ENCODE assay signal across 26 mouse cellular contexts in genomic region chr3:52467876-52468275, GRCm38 (mm10).
DNase-seq lines count a peak whose midpoint lies in the region; ATAC-seq and TF ChIP-seq lines count a peak whose summit lies in the region.
"Had no signal": no experiment of that assay in that cellular context is flagged by ENCODE, and none has a peak within 500 bp of the region (broad histone marks: within the 10 kb centered on the region; RNA-seq: fewer than 3 reads in every experiment).

No protein-coding gene starts in this region.

- H3K79me2 ChIP-seq in CH12.LX (replicated peaks; ENCODE audit: control insufficient read depth, extremely low read depth, insufficient read depth, poor library complexity, severe bottlenecking): no peaks in the 10 kb centered on the region

- DNase-seq in hindbrain, embryonic 14.5 days (ENCODE audit: low spot score): no peak
- DNase-seq in 416B (ENCODE audit: low read depth) (peak; percentile 23), CH12.LX (ENCODE audit: extremely low read depth) (no peak)
- no peak for DNase-seq in frontal cortex, postnatal 10 days (ENCODE audit: low spot score in 2 of 2)
- DNase-seq in right cerebral cortex, postnatal 36 days (ENCODE audit: low spot score in 2 of 2): no peak
- DNase-seq: adrenal gland, postnatal 10 days; adrenal gland, postnatal 36 days; cerebellum, adult 11 months; cerebellum, adult 2 months; cerebellum, adult 9-11 months; cerebellum, postnatal 25 days; forebrain, postnatal 0 days; gastrocnemius, postnatal 25 days; heart, adult 2 months; heart, postnatal 14 days; heart, postnatal 4 days had no signal

- TF ChIP-seq CTCF in CH12.LX (conservative IDR thresholded peaks at IDR 0.05 in 1 of 2, IDR thresholded peaks at IDR 0.05 in 1 of 2; ENCODE audit: low read depth in 2 of 2, low read length in 2 of 2): no peak

- no peak for TF ChIP-seq EP300 in CH12.LX (IDR thresholded peaks at IDR 0.05; ENCODE audit: low read length)

- TF ChIP-seq POLR2A in CH12.LX (IDR thresholded peaks at IDR 0.05; ENCODE audit: low read depth, low read length): no peak

- WGBS in hindbrain, embryonic 13.5 days: 77% methylated on average over 3 of the region's 3 CpGs
- WGBS in hindbrain, embryonic 14.5 days: 84% methylated on average over 3 of the region's 3 CpGs

- H3K27ac ChIP-seq in hindbrain, embryonic 13.5 days: 0 out of 2 replicates have a peak overlapping the region, but pooled peaks have one; percentile 35
- H3K27ac ChIP-seq in hindbrain, embryonic 14.5 days: no peak overlapping the region
- H3K27ac ChIP-seq in CH12.LX (ENCODE audit: insufficient read depth, low read depth): no peak overlapping the region
- H3K27ac ChIP-seq: embryonic facial prominence, embryonic 12.5 days; embryonic facial prominence, embryonic 15.5 days; heart, adult 2 months; heart, embryonic 15.5 days; intestine, embryonic 15.5 days had no signal

- H3K27me3 ChIP-seq in hindbrain, embryonic 13.5 days: no peaks in the 10 kb centered on the region
- no peaks in the 10 kb centered on the region for H3K27me3 ChIP-seq in hindbrain, embryonic 14.5 days (ENCODE audit: control insufficient read depth, insufficient read depth, low read length)
- no peaks in the 10 kb centered on the region for H3K27me3 ChIP-seq in CH12.LX (replicated peaks)
- H3K27me3 ChIP-seq: embryonic facial prominence, embryonic 12.5 days; embryonic facial prominence, embryonic 15.5 days; heart, embryonic 15.5 days; intestine, embryonic 15.5 days; Patski had no signal

- peaks cover 13% of the 10 kb centered on the region for H3K4me1 ChIP-seq in hindbrain, embryonic 13.5 days (replicated peaks)
- H3K4me1 ChIP-seq in hindbrain, embryonic 14.5 days (replicated peaks; ENCODE audit: control insufficient read depth, insufficient read depth, low read length): peaks cover 11% of the 10 kb centered on the region; the same call in 1 of the 2 replicates
- peaks cover 8 to 27% of the 10 kb centered on the region in 2 experiments for H3K4me1 ChIP-seq in CH12.LX (ENCODE audit: control insufficient read depth in 1 of 2, insufficient read depth in 2 of 2)
- H3K4me1 ChIP-seq: embryonic facial prominence, embryonic 12.5 days; embryonic facial prominence, embryonic 15.5 days; heart, embryonic 15.5 days had no signal

- H3K36me3 ChIP-seq in hindbrain, embryonic 13.5 days: no peaks in the 10 kb centered on the region
- no peaks in the 10 kb centered on the region for H3K36me3 ChIP-seq in hindbrain, embryonic 14.5 days (replicated peaks; ENCODE audit: control insufficient read depth, insufficient read depth)
- no peaks in the 10 kb centered on the region for H3K36me3 ChIP-seq in CH12.LX (replicated peaks in 1 of 2; ENCODE audit: control insufficient read depth in 1 of 2, insufficient read depth in 1 of 2, low read length in 1 of 2)
- H3K36me3 ChIP-seq: embryonic facial prominence, embryonic 12.5 days; embryonic facial prominence, embryonic 15.5 days; G1E; heart, embryonic 15.5 days; intestine, embryonic 15.5 days had no signal

- no peak overlapping the region for H3K4me2 ChIP-seq in hindbrain, embryonic 13.5 days
- H3K4me2 ChIP-seq in hindbrain, embryonic 14.5 days (replicated peaks): no peak overlapping the region
- H3K4me2 ChIP-seq in CH12.LX (ENCODE audit: insufficient read depth, low read depth, poor library complexity, severe bottlenecking): no peak overlapping the region
- H3K4me2 ChIP-seq: embryonic facial prominence, embryonic 12.5 days; embryonic facial prominence, embryonic 15.5 days; heart, embryonic 11.5 days; heart, embryonic 15.5 days; intestine, embryonic 15.5 days had no signal

- no peak for ATAC-seq in hindbrain, embryonic 13.5 days (ENCODE audit: low FRiP score)
- ATAC-seq in hindbrain, embryonic 14.5 days (ENCODE audit: low FRiP score): no peak
- 0 out of 2 replicates have a peak, but pooled peaks have one; percentile 7 for ATAC-seq in neutrophil, adult 5-6 weeks (ENCODE audit: extremely low read depth, insufficient number of reproducible peaks, low FRiP score, poor library complexity, severe bottlenecking)
- ATAC-seq: forebrain, embryonic 14.5 days; intestine, embryonic 15.5 days; Patski had no signal

- peaks cover 13% of the 10 kb centered on the region for H3K9me3 ChIP-seq in hindbrain, embryonic 13.5 days
- H3K9me3 ChIP-seq in hindbrain, embryonic 14.5 days (ENCODE audit: control insufficient read depth, low read length): peaks cover 14% of the 10 kb centered on the region
- H3K9me3 ChIP-seq in CH12.LX (replicated peaks; ENCODE audit: low read length): peaks cover 17% of the 10 kb centered on the region
- H3K9me3 ChIP-seq: intestine, embryonic 15.5 days had no signal

- no peak for TF ChIP-seq RAD21 in CH12.LX (IDR thresholded peaks at IDR 0.05; ENCODE audit: low read depth, low read length)

- no peak overlapping the region for H3K4me3 ChIP-seq in hindbrain, embryonic 13.5 days
- no peak overlapping the region for H3K4me3 ChIP-seq in hindbrain, embryonic 14.5 days (replicated peaks; ENCODE audit: low read length)
- H3K4me3 ChIP-seq in CH12.LX (replicated peaks in 1 of 3; ENCODE audit: low read depth in 2 of 3, low read length in 2 of 3, poor library complexity in 1 of 3): no peak overlapping the region
- H3K4me3 ChIP-seq: embryonic facial prominence, embryonic 12.5 days; embryonic facial prominence, embryonic 15.5 days; heart, adult 2 months; heart, embryonic 15.5 days; intestine, embryonic 15.5 days had no signal

- in situ Hi-C loops in CH12.LX (cut with MboI; ENCODE audit: low pct_ligation_motif_present, low pct_unique_long_range_greater_than_20kb, low sequenced_read_pairs): no loop called here

- no peak overlapping the region for H3K9ac ChIP-seq in hindbrain, embryonic 13.5 days
- H3K9ac ChIP-seq in hindbrain, embryonic 14.5 days: no peak overlapping the region
- H3K9ac ChIP-seq in CH12.LX (ENCODE audit: insufficient read depth, low read depth): no peak overlapping the region
- H3K9ac ChIP-seq: embryonic facial prominence, embryonic 12.5 days; embryonic facial prominence, embryonic 15.5 days; forebrain, postnatal 0 days; heart, embryonic 15.5 days; intestine, embryonic 15.5 days had no signal

- dilution Hi-C loops in CH12.LX (cut with MboI; ENCODE audit: extremely low pct_ligation_motif_present, extremely low pct_unique_long_range_greater_than_20kb, low sequenced_read_pairs): no loop called here

TF ChIP-seq in CH12.LX, 34 proteins besides CTCF, POLR2A, EP300 and RAD21:
- no peak for TF ChIP-seq GABPA (IDR thresholded peaks at IDR 0.05; ENCODE audit: insufficient replicate concordance, low read depth, low read length)
- 0 out of 2 replicates have a peak, but pooled peaks have one; percentile 33 for TF ChIP-seq KAT2A (IDR thresholded peaks at IDR 0.05; ENCODE audit: insufficient replicate concordance, low read length)
- TF ChIP-seq JUN (IDR thresholded peaks at IDR 0.05; ENCODE audit: insufficient read depth, low read depth, low read length): no peak
- 0 out of 2 replicates have a peak, but pooled peaks have one; percentile 15 for TF ChIP-seq ETS1 (conservative IDR thresholded peaks at IDR 0.05; ENCODE audit: low read depth, low read length)
- no peak for TF ChIP-seq RCOR1 (conservative IDR thresholded peaks at IDR 0.05; ENCODE audit: low read depth, low read length)
- no peak for TF ChIP-seq SIN3A (IDR thresholded peaks at IDR 0.05; ENCODE audit: low read length)
- TF ChIP-seq MAX (IDR thresholded peaks at IDR 0.05; ENCODE audit: low read length): no peak
